Comparison of ENCODE assay signal across 18 mouse cellular contexts in the genomic region with DNA sequence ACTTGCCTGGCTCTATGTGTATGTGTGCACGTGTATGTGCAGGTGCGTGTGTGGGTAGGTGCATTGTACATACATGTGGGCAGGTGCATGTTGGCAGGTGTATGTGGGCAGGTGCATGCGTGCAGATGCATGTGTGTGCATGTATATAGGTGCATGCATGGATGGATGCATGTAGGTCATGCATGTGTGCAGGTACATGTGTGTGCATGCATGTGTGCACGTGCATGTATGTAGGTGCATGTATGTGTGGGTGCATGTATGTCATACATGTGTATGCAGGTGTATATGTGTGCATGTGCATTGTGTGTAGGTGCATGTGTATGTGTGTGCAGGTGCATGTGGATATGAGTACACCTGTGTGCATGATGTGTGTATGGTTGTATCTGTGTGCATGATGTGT. TPM values are rescaled to one million over a fixed set of nuclear protein-coding genes. Genes with fewer than 3 reads are reported as not detected.
DNase-seq lines count a peak whose midpoint lies in the region; ATAC-seq and TF ChIP-seq lines count a peak whose summit lies in the region.
"Had no signal": no experiment of that assay in that cellular context is flagged by ENCODE, and none has a peak within 500 bp of the region (broad histone marks: within the 10 kb centered on the region; RNA-seq: fewer than 3 reads in every experiment).

No protein-coding gene starts in this region.

- DNase-seq in forebrain, postnatal 0 days, result no peak
- DNase-seq in forebrain, embryonic 10.5 days (ENCODE audit: extremely low spot score, low spot score), result no peak
- DNase-seq in hindbrain, embryonic 14.5 days (ENCODE audit: low spot score), result no peak
- no peak for DNase-seq in neural tube, embryonic 10.5 days (ENCODE audit: extremely low spot score, low spot score)
- DNase-seq in stomach, postnatal 0 days (ENCODE audit: low spot score), result no peak
- DNase-seq in adrenal gland, postnatal 25 days, result no peak
- DNase-seq: cerebellum, adult 8-10 months; kidney, adult 11 months; thymus, postnatal 4 days had no signal

- no peak for TF ChIP-seq EP300 in stomach, postnatal 0 days (optimal IDR thresholded peaks at IDR 0.05)

- no peak overlapping the region for H3K9ac ChIP-seq in forebrain, postnatal 0 days
- no peak overlapping the region for H3K9ac ChIP-seq in hindbrain, embryonic 16.5 days (ENCODE audit: low read depth, low read length)
- H3K9ac ChIP-seq in hindbrain, embryonic 14.5 days, result no peak overlapping the region
- H3K9ac ChIP-seq in neural tube, embryonic 13.5 days, result no peak overlapping the region
- no peak overlapping the region for H3K9ac ChIP-seq in stomach, postnatal 0 days (ENCODE audit: low read length)
- H3K9ac ChIP-seq: embryonic facial prominence, embryonic 15.5 days; limb, embryonic 13.5 days had no signal

- no peaks in the 10 kb centered on the region for H3K27me3 ChIP-seq in forebrain, postnatal 0 days (ENCODE audit: insufficient read depth, low read length)
- H3K27me3 ChIP-seq in forebrain, embryonic 10.5 days (ENCODE audit: poor library complexity, severe bottlenecking), result peaks cover 27% of the 10 kb centered on the region
- H3K27me3 ChIP-seq in hindbrain, embryonic 16.5 days (replicated peaks; ENCODE audit: control insufficient read depth, insufficient read depth, low read length), result no peaks in the 10 kb centered on the region
- no peaks in the 10 kb centered on the region for H3K27me3 ChIP-seq in hindbrain, embryonic 14.5 days (ENCODE audit: control insufficient read depth, insufficient read depth, low read length)
- peaks cover 23% of the 10 kb centered on the region for H3K27me3 ChIP-seq in neural tube, embryonic 13.5 days
- no peaks in the 10 kb centered on the region for H3K27me3 ChIP-seq in stomach, postnatal 0 days (ENCODE audit: control insufficient read depth, insufficient read depth, low read length)
- H3K27me3 ChIP-seq: embryonic facial prominence, embryonic 15.5 days; limb, embryonic 13.5 days had no signal

- H3K4me2 ChIP-seq in forebrain, postnatal 0 days (ENCODE audit: low read depth), result no peak overlapping the region
- H3K4me2 ChIP-seq in hindbrain, embryonic 16.5 days (ENCODE audit: low read length), result no peak overlapping the region
- H3K4me2 ChIP-seq in hindbrain, embryonic 14.5 days (replicated peaks), result no peak overlapping the region
- no peak overlapping the region for H3K4me2 ChIP-seq in neural tube, embryonic 13.5 days
- H3K4me2 ChIP-seq in stomach, postnatal 0 days (replicated peaks; ENCODE audit: low read depth), result no peak overlapping the region
- H3K4me2 ChIP-seq: embryonic facial prominence, embryonic 15.5 days; heart, embryonic 11.5 days; limb, embryonic 13.5 days; liver, embryonic 11.5 days had no signal

- no peak for TF ChIP-seq CTCF in forebrain, postnatal 0 days (IDR thresholded peaks at IDR 0.05; ENCODE audit: low read depth)
- TF ChIP-seq CTCF in stomach, postnatal 0 days (IDR thresholded peaks at IDR 0.05; ENCODE audit: low read depth), result no peak

- WGBS in forebrain, postnatal 0 days, result 87% methylated on average over 4 of the region's 4 CpGs
- 92% methylated on average over 4 of the region's 4 CpGs for WGBS in forebrain, embryonic 10.5 days
- 91% methylated on average over 4 of the region's 4 CpGs for WGBS in hindbrain, embryonic 16.5 days
- WGBS in hindbrain, embryonic 14.5 days, result 95% methylated on average over 4 of the region's 4 CpGs
- WGBS in neural tube, embryonic 13.5 days, result 93% methylated on average over 4 of the region's 4 CpGs
- 89% methylated on average over 4 of the region's 4 CpGs for WGBS in stomach, postnatal 0 days

- H3K4me1 ChIP-seq in forebrain, postnatal 0 days (ENCODE audit: insufficient read depth), result no peaks in the 10 kb centered on the region
- H3K4me1 ChIP-seq in forebrain, embryonic 10.5 days, result peaks cover 65% of the 10 kb centered on the region
- H3K4me1 ChIP-seq in hindbrain, embryonic 16.5 days (ENCODE audit: control insufficient read depth, insufficient read depth, low read depth, low read length), result peaks cover 16% of the 10 kb centered on the region
- H3K4me1 ChIP-seq in hindbrain, embryonic 14.5 days (replicated peaks; ENCODE audit: control insufficient read depth, insufficient read depth, low read length), result peaks cover 17% of the 10 kb centered on the region
- H3K4me1 ChIP-seq in neural tube, embryonic 13.5 days (replicated peaks), result peaks cover 37% of the 10 kb centered on the region
- H3K4me1 ChIP-seq in stomach, postnatal 0 days (replicated peaks; ENCODE audit: control insufficient read depth, insufficient read depth), result 0 out of 2 replicates have a peak, but pooled peaks cover 3% of the 10 kb centered on the region

- ATAC-seq in forebrain, postnatal 0 days, result 0 out of 2 replicates have a peak, but pooled peaks have one; percentile 16
- peak; percentile 24 for ATAC-seq in hindbrain, embryonic 16.5 days
- ATAC-seq in hindbrain, embryonic 14.5 days (ENCODE audit: low FRiP score), result no peak
- 0 out of 2 replicates have a peak, but pooled peaks have one; percentile 13 for ATAC-seq in neural tube, embryonic 13.5 days (ENCODE audit: low read depth)
- 0 out of 2 replicates have a peak, but pooled peaks have one; percentile 1 for ATAC-seq in stomach, postnatal 0 days (ENCODE audit: low FRiP score, low TSS enrichment)
- ATAC-seq: activated CD4-positive, CD25-positive, alpha-beta regulatory T cell, adult 4 months; inflammation-experienced regulatory T-cells, adult 6 months had no signal

- H3K27ac ChIP-seq in forebrain, postnatal 0 days (ENCODE audit: low read depth, low read length), result no peak overlapping the region
- H3K27ac ChIP-seq in forebrain, embryonic 10.5 days, result no peak overlapping the region
- H3K27ac ChIP-seq in hindbrain, embryonic 16.5 days (ENCODE audit: low read depth, low read length), result no peak overlapping the region
- no peak overlapping the region for H3K27ac ChIP-seq in hindbrain, embryonic 14.5 days
- no peak overlapping the region for H3K27ac ChIP-seq in neural tube, embryonic 13.5 days (replicated peaks)
- H3K27ac ChIP-seq in stomach, postnatal 0 days (replicated peaks), result no peak overlapping the region
- H3K27ac ChIP-seq: embryonic facial prominence, embryonic 10.5 days; limb, embryonic 13.5 days had no signal

- H3K4me3 ChIP-seq in forebrain, postnatal 0 days (ENCODE audit: low read depth, low read length), result no peak overlapping the region
- H3K4me3 ChIP-seq in forebrain, embryonic 10.5 days, result no peak overlapping the region
- no peak overlapping the region for H3K4me3 ChIP-seq in hindbrain, embryonic 16.5 days (ENCODE audit: low read length)
- no peak overlapping the region for H3K4me3 ChIP-seq in hindbrain, embryonic 14.5 days (replicated peaks; ENCODE audit: low read length)
- no peak overlapping the region for H3K4me3 ChIP-seq in neural tube, embryonic 13.5 days
- no peak overlapping the region for H3K4me3 ChIP-seq in stomach, postnatal 0 days (ENCODE audit: low read depth, low read length)
- H3K4me3 ChIP-seq: embryonic facial prominence, embryonic 10.5 days; embryonic facial prominence, embryonic 15.5 days; limb, embryonic 13.5 days had no signal

- H3K9me3 ChIP-seq in forebrain, postnatal 0 days (ENCODE audit: low read length), result no peaks in the 10 kb centered on the region
- H3K9me3 ChIP-seq in forebrain, embryonic 10.5 days, result no peaks in the 10 kb centered on the region
- no peaks in the 10 kb centered on the region for H3K9me3 ChIP-seq in hindbrain, embryonic 16.5 days (ENCODE audit: control insufficient read depth, low read length)
- no peaks in the 10 kb centered on the region for H3K9me3 ChIP-seq in hindbrain, embryonic 14.5 days (ENCODE audit: control insufficient read depth, low read length)
- no peaks in the 10 kb centered on the region for H3K9me3 ChIP-seq in neural tube, embryonic 13.5 days
- no peaks in the 10 kb centered on the region for H3K9me3 ChIP-seq in stomach, postnatal 0 days (ENCODE audit: control insufficient read depth, low read length)
- H3K9me3 ChIP-seq: embryonic facial prominence, embryonic 10.5 days; embryonic facial prominence, embryonic 15.5 days; limb, embryonic 13.5 days had no signal

- H3K36me3 ChIP-seq in forebrain, postnatal 0 days (ENCODE audit: insufficient read depth), result no peaks in the 10 kb centered on the region
- H3K36me3 ChIP-seq in forebrain, embryonic 10.5 days (replicated peaks), result no peaks in the 10 kb centered on the region
- no peaks in the 10 kb centered on the region for H3K36me3 ChIP-seq in hindbrain, embryonic 16.5 days (ENCODE audit: control insufficient read depth, insufficient read depth, low read length)
- no peaks in the 10 kb centered on the region for H3K36me3 ChIP-seq in hindbrain, embryonic 14.5 days (replicated peaks; ENCODE audit: control insufficient read depth, insufficient read depth)
- no peaks in the 10 kb centered on the region for H3K36me3 ChIP-seq in neural tube, embryonic 13.5 days
- no peaks in the 10 kb centered on the region for H3K36me3 ChIP-seq in stomach, postnatal 0 days (ENCODE audit: control insufficient read depth, insufficient read depth, low read length)
- H3K36me3 ChIP-seq: embryonic facial prominence, embryonic 10.5 days; embryonic facial prominence, embryonic 15.5 days; limb, embryonic 13.5 days had no signal

RNA-seq across cellular contexts. Expression of a gene that starts 20.1 kb away (rescaled TPM):
- total RNA-seq in forebrain, postnatal 0 days (2014; rRNA removed), result 16.2 and 18.0 TPM in 2 replicates
- 11.8 and 17.9 TPM in 2 replicates for polyA plus RNA-seq in forebrain, postnatal 0 days (2015; fragmentation: Nextera tagmentation; extraction: Ambion mirVana)
- 7.3 and 7.6 TPM in 2 replicates for polyA plus RNA-seq in forebrain, embryonic 10.5 days (2016; fragmentation: Nextera tagmentation; extraction: Ambion mirVana)
- 13.0 and 16.1 TPM in 2 replicates for polyA plus RNA-seq in hindbrain, embryonic 16.5 days (2015; fragmentation: Nextera tagmentation; extraction: Ambion mirVana)
- polyA plus RNA-seq in hindbrain, embryonic 14.5 days (2014; fragmentation: Nextera tagmentation; extraction: Ambion mirVana), result 6.1 and 8.0 TPM in 2 replicates
- 12.5 and 14.8 TPM in 2 replicates for polyA plus RNA-seq in neural tube, embryonic 13.5 days (2015; fragmentation: Nextera tagmentation; extraction: Ambion mirVana)
- polyA plus RNA-seq in stomach, postnatal 0 days (2015; fragmentation: Nextera tagmentation; extraction: Ambion mirVana), result 34.3 and 35.4 TPM in 2 replicates
- total RNA-seq in adrenal gland, postnatal 25 days (2021), result 14.8 and 41.4 TPM in 2 replicates
